Mouse (Mus musculus): ENCODE results near the gene Casp7. TPM values are rescaled to one million over a fixed set of nuclear protein-coding genes. Genes with fewer than 3 reads are reported as not detected.
A peak's percentile ranks its signal among the peaks of the same experiment; 100 is the strongest.
"Not testable (repeated sequence)": the region's sequence is repeated elsewhere in the genome, so short reads cannot be mapped to it uniquely, and the experiment has no call there.

Casp7 gene
- 17.6 and 18.0 TPM in 2 replicates for polyA plus RNA-seq (2014; fragmentation: Nextera tagmentation; extraction: Ambion mirVana)

DNA sequence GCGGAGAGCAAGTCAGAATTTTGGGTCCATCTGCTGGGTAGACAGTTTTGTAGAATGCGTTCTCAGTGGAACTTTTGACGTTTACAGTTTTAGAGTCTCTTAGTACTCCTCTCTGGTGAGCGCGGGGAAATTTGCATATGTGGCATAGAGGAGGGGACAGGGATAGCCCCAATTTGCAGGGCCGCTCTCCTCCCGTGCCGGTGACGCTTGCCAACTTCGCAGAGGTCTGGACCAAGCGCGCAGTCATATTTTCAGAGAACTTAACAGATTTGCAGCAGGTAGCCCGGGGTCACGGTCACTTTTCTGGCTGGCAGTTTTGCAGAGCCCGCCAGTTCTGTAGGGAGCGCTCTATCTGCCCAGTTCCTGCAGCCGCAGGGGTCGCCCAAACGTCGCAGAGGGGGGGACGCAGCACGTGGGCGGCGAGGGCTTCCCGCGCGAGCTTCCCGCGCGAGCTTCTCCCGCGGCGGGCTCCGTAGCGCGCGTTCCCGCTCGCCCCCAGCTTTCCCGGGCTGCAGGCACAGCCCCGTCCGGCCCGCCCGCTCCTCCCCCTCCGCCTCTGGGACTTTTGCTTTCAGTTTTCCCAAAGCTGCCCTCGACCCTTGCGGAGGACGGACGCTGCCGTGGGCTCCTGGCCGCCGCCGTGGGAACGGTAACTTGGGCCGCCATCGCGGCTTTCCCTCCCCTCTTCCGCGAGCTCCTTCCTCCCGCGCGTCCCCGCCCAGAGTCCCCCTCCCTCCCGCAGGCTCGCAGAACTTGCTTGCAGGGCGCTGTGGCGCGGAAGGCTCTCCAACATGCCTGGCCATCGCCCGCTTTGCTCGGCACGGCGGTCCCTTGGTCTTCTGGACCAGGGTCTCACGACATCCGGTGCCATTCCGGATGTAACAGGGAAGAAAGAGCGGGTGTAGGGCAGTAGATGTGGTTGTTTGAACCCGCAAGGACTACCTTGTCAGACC lies at the start of gene Casp7:
Casp7 (plus strand) TSS at position 461 of the 953 bp plus-strand sequence.
- no peaks in the 10 kb centered on the region for H3K9me3 ChIP-seq (ENCODE audit: control insufficient read depth, low read length)
- no peaks in the 10 kb centered on the region for H3K36me3 ChIP-seq (ENCODE audit: control insufficient read depth, insufficient read depth, low read length)
- no peaks in the 10 kb centered on the region; the same call in 1 of the 2 replicates for H3K4me1 ChIP-seq (ENCODE audit: control insufficient read depth, insufficient read depth, low read length)
- H3K27ac ChIP-seq (ENCODE audit: low read depth, low read length), result peak within 1 kb of the TSS; percentile 52; the same call in 1 of the 2 replicates
- WGBS, result under 1% methylated on average over 70 of the region's 78 CpGs
- H3K4me3 ChIP-seq (ENCODE audit: low read depth, low read length), result peak within 1 kb of the TSS; percentile 61
- ATAC-seq (ENCODE audit: low read depth), result peak; percentile 61; the same call in 1 of the 2 replicates
- peaks cover 11% of the 10 kb centered on the region; the same call in 1 of the 2 replicates for H3K27me3 ChIP-seq (ENCODE audit: control insufficient read depth, insufficient read depth, low read length)
- peak within 1 kb of the TSS; percentile 56 for H3K9ac ChIP-seq (replicated peaks; ENCODE audit: low read depth, low read length)
- H3K4me2 ChIP-seq (ENCODE audit: low read depth, low read length), result peak within 1 kb of the TSS; percentile 95

DNA sequence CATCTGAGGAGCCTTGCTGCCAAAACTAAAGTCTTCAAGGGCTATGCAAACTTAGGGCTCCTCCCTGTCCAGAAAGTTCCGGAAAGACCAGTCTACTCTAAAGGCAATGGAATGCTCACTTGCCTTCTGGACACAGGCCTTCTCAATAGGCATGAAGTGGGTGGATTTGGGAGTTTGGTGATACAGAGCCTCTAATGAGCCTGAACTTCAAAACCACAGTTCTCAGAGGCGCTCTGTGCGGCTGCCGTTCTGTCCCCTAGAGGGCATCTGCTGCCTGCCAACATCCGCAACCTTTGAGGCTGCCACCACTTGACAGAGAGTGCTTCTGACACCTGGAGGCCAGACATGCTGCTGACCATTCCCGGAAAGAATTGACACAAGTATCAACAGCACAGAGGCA lies 47.6 kb upstream of the Casp7 start:
- Histone ChIP-seq H3K36me3 (ENCODE audit: control insufficient read depth, insufficient read depth, low read length) (no peaks in the 10 kb centered on the region), H3K4me2 (ENCODE audit: low read depth, low read length) (no peak overlapping the region), H3K27me3 (ENCODE audit: control insufficient read depth, insufficient read depth, low read length) (no peaks in the 10 kb centered on the region), H3K9me3 (ENCODE audit: control insufficient read depth, low read length) (no peaks in the 10 kb centered on the region), H3K4me3 (ENCODE audit: low read depth, low read length) (no peak overlapping the region), H3K4me1 (ENCODE audit: control insufficient read depth, insufficient read depth, low read length) (peaks cover 3% of the 10 kb centered on the region; the same call in 1 of the 2 replicates), H3K9ac (replicated peaks; ENCODE audit: low read depth, low read length) (no peak overlapping the region), H3K27ac (ENCODE audit: low read depth, low read length) (no peak overlapping the region)
- no peak for ATAC-seq (ENCODE audit: low read depth)
- 48% methylated on average over 6 of the region's 6 CpGs for WGBS

DNA sequence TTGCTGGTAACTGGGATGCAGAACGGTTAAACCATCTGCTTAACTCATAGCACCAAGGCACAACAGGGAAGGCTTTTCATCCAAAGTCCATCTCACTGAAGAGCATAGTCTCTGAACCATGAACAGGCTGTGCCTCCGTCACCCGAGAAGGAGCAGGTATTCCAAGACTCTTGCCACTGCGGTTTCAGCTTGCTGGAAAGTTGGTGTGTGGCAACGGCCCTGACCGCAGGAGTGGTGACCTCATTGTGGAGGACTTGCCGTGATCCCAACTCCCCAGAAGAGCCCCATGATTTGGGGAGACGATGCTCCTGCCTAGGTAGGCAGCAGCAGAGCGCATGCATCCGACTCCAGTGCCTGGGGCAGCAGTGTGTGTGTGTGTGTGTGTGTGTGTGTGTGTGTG lies 43.2 kb upstream of the Casp7 start:
- ATAC-seq (ENCODE audit: low read depth), result no peak
- H3K9ac ChIP-seq (replicated peaks; ENCODE audit: low read depth, low read length), result no peak overlapping the region
- WGBS, result 90% methylated on average over 10 of the region's 10 CpGs
- H3K4me2 ChIP-seq (ENCODE audit: low read depth, low read length), result no peak overlapping the region
- no peak overlapping the region for H3K4me3 ChIP-seq (ENCODE audit: low read depth, low read length)
- H3K27ac ChIP-seq (ENCODE audit: low read depth, low read length), result no peak overlapping the region
- no peaks in the 10 kb centered on the region for H3K4me1 ChIP-seq (ENCODE audit: control insufficient read depth, insufficient read depth, low read length)
- no peaks in the 10 kb centered on the region for H3K27me3 ChIP-seq (ENCODE audit: control insufficient read depth, insufficient read depth, low read length)
- no peaks in the 10 kb centered on the region for H3K36me3 ChIP-seq (ENCODE audit: control insufficient read depth, insufficient read depth, low read length)
- no peaks in the 10 kb centered on the region for H3K9me3 ChIP-seq (ENCODE audit: control insufficient read depth, low read length)

DNA sequence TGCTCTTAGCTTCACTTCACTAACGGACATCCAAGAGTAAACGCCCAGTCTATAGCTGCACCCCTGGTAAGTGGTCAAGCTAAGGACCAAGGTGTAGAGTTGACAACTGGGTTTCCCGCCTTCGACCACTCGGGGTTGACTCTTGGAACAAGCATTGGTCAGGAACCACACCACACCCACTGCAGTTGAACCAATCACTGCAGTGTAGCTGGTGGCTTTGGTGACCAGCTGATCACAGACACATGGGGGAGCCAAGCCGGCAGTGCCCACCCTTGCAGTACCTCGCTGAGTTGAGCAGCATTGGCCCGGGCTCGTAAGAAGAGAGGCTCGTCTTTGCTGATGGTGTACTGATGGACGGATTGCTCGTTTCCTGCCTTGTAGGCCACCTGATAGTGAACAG lies 41.7 kb upstream of the Casp7 start:
- H3K27me3 ChIP-seq (ENCODE audit: control insufficient read depth, insufficient read depth, low read length), result no peaks in the 10 kb centered on the region
- no peak for ATAC-seq (ENCODE audit: low read depth)
- WGBS, result 94% methylated on average over 12 of the region's 12 CpGs
- H3K4me1 ChIP-seq (ENCODE audit: control insufficient read depth, insufficient read depth, low read length), result no peaks in the 10 kb centered on the region
- H3K36me3 ChIP-seq (ENCODE audit: control insufficient read depth, insufficient read depth, low read length), result no peaks in the 10 kb centered on the region
- no peak overlapping the region for H3K9ac ChIP-seq (replicated peaks; ENCODE audit: low read depth, low read length)
- H3K4me3 ChIP-seq (ENCODE audit: low read depth, low read length), result no peak overlapping the region
- H3K4me2 ChIP-seq (ENCODE audit: low read depth, low read length), result no peak overlapping the region
- H3K27ac ChIP-seq (ENCODE audit: low read depth, low read length), result no peak overlapping the region
- no peaks in the 10 kb centered on the region for H3K9me3 ChIP-seq (ENCODE audit: control insufficient read depth, low read length)

DNA sequence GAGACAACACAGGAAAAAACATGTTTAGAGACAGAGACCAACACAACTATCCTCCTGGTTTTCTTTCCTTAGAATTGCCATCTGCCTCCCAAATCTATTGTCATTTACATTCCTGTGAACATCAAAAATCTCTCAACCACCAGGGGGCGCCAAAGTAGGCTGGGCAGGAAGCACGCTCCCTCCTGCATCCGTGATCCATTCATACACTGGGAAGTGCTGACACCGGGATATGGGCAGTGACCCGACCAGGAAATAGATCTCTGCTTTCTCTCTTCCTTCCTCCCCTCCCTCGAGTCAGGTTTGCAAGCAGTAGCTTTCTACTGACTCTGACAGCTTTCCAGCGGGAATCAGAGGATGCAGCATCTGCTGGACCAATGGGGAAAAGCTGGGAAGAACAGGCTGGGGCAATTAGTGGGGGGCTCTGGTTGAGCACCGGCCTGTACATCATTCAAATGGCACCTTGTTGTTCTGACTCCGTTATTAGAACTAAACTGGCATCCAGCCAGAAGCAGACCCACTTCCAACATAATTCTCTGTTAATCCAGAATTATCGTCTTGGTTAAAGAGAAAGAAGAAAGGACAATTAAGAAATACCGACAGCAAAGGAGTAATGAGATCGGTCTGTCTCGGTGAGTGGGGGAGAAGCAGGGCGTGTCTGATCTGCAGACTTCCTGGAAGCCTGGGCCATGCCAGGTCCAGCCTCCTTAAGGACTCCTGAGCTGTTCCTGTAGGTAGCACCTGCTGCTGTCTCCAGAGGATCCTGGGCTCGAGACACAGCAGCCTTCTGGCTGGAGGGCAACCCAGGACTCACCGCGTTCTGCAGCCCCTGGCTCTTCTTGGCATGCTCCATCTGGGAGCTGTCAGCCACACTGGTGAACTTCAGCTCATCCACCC lies 40.2 kb upstream of the Casp7 start:
- Histone ChIP-seq H3K4me2 (ENCODE audit: low read depth, low read length) (no peak overlapping the region), H3K4me3 (ENCODE audit: low read depth, low read length) (no peak overlapping the region), H3K27me3 (ENCODE audit: control insufficient read depth, insufficient read depth, low read length) (no peaks in the 10 kb centered on the region), H3K9me3 (ENCODE audit: control insufficient read depth, low read length) (no peaks in the 10 kb centered on the region), H3K9ac (replicated peaks; ENCODE audit: low read depth, low read length) (no peak overlapping the region), H3K27ac (ENCODE audit: low read depth, low read length) (no peak overlapping the region), H3K36me3 (ENCODE audit: control insufficient read depth, insufficient read depth, low read length) (no peaks in the 10 kb centered on the region), H3K4me1 (ENCODE audit: control insufficient read depth, insufficient read depth, low read length) (no peaks in the 10 kb centered on the region)
- ATAC-seq (ENCODE audit: low read depth), result no peak
- 41% methylated on average over 17 of the region's 17 CpGs for WGBS

DNA sequence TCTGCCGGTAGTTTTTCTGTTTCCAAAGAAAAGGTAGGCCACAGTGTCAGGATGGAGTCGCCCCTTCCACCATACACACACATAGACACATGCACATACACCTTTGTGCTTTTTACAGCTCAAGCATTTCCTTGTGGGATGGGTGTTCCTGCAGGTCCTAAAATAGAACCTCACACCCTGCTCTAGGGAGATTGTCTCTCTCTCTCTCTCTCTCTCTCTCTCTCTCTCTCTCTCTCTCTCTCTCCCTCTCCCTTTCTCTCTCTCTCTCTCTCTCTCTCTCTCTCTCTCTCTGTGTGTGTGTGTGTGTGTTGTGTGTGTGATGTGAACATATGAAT lies 39.6 kb upstream of the Casp7 start:
- H3K27ac ChIP-seq (ENCODE audit: low read depth, low read length); H3K27me3 ChIP-seq (ENCODE audit: control insufficient read depth, insufficient read depth, low read length); H3K4me1 ChIP-seq (ENCODE audit: control insufficient read depth, insufficient read depth, low read length); H3K9ac ChIP-seq (replicated peaks; ENCODE audit: low read depth, low read length); H3K9me3 ChIP-seq (ENCODE audit: control insufficient read depth, low read length); H3K4me3 ChIP-seq (ENCODE audit: low read depth, low read length); H3K4me2 ChIP-seq (ENCODE audit: low read depth, low read length); ATAC-seq (ENCODE audit: low read depth); H3K36me3 ChIP-seq (ENCODE audit: control insufficient read depth, insufficient read depth, low read length): not testable (repeated sequence)
- WGBS, result 85% methylated on average over 2 of the region's 2 CpGs

DNA sequence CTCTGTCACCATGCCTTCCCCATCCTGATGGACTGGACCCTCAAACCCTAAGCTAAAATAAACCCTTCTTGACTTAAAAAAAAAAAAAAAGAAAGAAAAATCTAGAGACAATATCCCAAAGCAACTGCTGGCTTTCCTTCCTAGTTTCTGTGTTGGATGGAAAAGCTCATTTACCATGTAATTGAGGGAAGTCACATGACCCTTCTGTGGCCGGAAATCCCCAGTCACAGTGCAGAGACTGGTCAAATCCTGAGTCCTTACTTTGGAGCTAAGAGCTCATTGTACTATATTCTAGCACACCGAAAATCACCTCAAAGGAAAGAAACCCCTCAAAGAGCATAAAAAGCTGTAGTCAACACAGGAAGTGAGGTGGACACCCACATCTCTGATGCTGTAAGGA lies 38.0 kb upstream of the Casp7 start:
- ATAC-seq (ENCODE audit: low read depth), result no peak
- Histone ChIP-seq H3K4me2 (ENCODE audit: low read depth, low read length) (no peak overlapping the region), H3K4me1 (ENCODE audit: control insufficient read depth, insufficient read depth, low read length) (no peaks in the 10 kb centered on the region), H3K9ac (replicated peaks; ENCODE audit: low read depth, low read length) (no peak overlapping the region), H3K27me3 (ENCODE audit: control insufficient read depth, insufficient read depth, low read length) (no peaks in the 10 kb centered on the region), H3K9me3 (ENCODE audit: control insufficient read depth, low read length) (no peaks in the 10 kb centered on the region), H3K4me3 (ENCODE audit: low read depth, low read length) (no peak overlapping the region), H3K27ac (ENCODE audit: low read depth, low read length) (no peak overlapping the region), H3K36me3 (ENCODE audit: control insufficient read depth, insufficient read depth, low read length) (no peaks in the 10 kb centered on the region)
- WGBS, result 84% methylated on average over 2 of the region's 2 CpGs

DNA sequence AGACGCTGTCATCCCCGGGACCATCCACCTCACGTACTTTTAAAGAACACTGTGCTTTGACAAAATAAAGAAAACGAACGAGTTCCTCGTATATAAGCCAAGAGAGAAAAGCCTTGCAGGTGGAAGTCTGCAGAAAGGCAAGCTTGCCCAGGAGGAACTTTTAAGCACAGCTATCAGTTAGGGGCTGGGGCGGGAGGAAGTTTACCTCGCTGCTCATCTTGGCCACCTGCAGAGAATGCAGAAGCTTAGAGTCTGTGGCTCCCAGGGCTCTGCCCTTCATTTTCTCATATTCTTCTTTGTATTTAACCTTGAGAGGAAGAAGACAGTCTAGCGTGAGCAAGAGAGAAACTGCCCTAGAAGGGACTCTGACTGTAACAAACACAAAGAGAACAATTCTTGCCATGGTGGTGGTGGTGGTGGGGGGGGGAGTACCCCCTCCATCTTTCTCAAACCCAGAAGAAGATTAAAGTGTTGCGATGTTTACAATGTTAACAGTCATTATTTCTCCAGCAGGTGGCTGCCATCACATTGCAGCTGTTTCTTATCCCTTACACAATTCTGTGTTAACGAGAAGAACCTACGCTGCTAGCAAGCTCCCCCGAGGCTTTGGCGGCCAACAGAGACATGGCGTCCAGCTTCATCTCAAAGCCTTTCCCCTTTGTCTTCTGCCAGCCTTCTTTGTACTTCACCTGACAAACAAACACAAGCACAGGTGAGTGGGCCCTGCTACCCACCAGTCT lies 33.0 kb upstream of the Casp7 start:
- Histone ChIP-seq H3K9ac (replicated peaks; ENCODE audit: low read depth, low read length) (no peak overlapping the region), H3K4me1 (ENCODE audit: control insufficient read depth, insufficient read depth, low read length) (no peaks in the 10 kb centered on the region), H3K4me2 (ENCODE audit: low read depth, low read length) (no peak overlapping the region), H3K4me3 (ENCODE audit: low read depth, low read length) (no peak overlapping the region), H3K9me3 (ENCODE audit: control insufficient read depth, low read length) (no peaks in the 10 kb centered on the region), H3K27ac (ENCODE audit: low read depth, low read length) (no peak overlapping the region), H3K27me3 (ENCODE audit: control insufficient read depth, insufficient read depth, low read length) (no peaks in the 10 kb centered on the region), H3K36me3 (ENCODE audit: control insufficient read depth, insufficient read depth, low read length) (no peaks in the 10 kb centered on the region)
- WGBS, result 70% methylated on average over 15 of the region's 15 CpGs
- no peak for ATAC-seq (ENCODE audit: low read depth)
